Mouse (Mus musculus): ENCODE measurements around the gene Gm853. TPM values are rescaled to one million over a fixed set of nuclear protein-coding genes. Genes with fewer than 3 reads are reported as not detected.

The Gm853 gene
- total RNA-seq, 2 experiments from 2014 or later = not detected

DNA sequence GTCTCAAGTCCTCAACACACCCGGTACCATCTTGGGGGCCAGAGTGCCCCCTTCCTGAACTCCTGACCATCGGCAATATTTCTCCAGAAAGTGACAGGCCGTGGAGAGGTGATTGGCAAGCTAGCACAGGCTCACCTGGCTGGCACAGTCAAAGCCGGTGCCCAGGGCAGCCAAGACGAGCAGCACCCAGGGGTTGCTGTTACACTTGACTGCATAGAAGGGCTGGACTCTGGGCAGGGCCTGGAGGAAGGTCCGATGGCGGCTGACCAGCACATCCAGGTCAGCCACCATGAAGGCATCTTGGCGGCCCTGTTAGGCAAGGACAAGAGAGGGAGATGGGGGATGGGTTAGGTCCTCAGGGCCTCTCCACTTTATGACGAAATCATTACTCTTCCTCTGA is 2.0 kb downstream of the Gm853 start:
- ATAC-seq (replicated peaks; ENCODE audit: poor library complexity) = no peak

DNA sequence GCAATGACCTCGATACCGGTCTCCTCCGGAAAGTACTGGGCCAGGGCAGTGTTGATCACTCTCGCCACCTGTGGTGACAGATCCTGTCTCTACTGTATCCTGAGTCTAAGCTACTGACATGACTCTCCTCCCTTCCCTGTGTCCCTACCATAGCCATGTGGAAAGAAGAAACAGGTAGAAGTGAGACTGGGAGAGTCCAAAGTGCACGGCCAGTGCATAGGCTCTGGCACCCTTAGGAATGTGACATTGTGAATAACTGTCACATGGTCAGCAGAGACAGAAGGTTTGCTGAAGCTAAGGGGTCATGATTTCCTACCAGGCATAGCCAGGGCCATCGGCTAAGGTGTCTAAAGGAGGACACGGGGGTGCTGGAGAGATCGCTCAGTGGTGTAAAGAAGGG is 6.8 kb downstream of the Gm853 start:
- no peak for ATAC-seq (replicated peaks; ENCODE audit: poor library complexity)

DNA sequence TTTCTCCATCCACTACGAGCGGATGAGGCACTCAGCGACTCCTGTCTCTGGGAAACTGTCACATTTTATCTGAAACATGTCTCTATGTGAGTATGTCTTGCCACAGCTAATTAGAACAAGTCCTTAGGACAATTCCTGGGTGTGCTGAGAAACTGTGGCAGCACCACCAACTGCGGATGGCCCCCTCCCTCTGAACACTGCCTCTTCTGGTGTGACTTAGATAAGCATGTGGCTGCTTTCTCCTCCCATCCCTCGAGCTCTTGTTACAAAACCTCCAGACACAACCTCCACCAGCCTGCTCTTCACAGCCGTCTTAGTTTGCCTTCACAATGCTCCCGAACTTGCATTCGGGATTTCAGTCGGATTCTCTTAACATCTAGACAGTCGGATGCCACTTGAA is 8.3 kb downstream of the Gm853 start:
- ATAC-seq (replicated peaks; ENCODE audit: poor library complexity) = peak; percentile 78

DNA sequence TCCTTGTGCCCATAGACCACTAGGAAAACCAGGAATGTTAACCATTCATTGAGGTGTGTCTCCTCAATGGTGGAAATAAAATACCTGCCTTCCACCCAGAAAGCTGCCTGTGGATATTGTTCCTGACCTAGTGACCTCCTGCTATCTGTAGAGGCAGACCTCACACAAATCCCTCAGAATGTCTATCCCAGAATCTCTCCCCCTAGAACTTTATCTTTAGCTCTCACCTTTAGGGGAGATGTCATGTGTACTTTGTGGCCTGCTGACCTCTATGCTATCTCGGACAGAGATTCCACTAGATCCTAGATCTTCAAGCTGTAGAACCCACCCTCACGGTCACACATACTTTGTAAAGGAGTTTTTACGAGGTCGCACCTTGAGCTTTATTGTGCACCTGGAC is 9.0 kb downstream of the Gm853 start:
- no peak for ATAC-seq (replicated peaks; ENCODE audit: poor library complexity)

DNA sequence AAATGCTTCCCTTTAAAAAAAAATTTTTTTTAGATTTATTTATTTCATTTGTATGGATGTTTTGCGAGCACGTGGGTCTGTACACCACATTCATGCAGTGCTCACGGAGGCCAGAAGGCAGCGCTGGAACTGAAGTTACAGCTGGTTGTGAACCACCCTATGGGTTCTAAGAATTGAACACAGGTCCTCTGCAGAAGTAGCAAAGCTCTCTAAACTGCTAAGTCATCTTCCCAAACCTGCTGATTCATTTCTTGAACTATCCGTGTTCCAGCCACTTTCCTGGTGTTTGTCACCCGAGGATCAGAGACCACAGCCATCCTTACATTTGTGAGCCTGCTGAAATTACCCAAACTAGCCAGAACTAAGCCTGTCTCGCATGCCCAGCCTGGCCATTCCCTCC is 9.8 kb downstream of the Gm853 start:
- no peak for ATAC-seq (replicated peaks; ENCODE audit: poor library complexity)

DNA sequence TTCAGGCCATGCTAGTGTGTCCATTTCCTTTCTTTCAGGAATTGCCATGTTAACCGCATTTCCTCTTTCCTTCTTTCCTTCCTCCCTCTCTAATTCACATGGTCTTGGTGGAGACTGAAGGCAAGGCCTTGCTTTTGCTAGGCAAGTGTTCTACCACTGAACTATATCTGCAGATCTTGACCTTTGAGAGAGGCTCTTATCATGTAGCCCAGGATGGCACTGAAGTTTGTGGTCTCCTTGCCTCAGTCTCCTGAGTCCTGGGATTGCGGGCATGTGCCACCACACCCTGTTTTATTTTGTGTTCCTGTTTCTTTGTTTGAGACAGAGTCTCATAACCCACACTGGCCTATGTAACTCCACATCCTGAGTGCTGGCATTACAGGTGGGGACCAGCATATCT is 10.3 kb downstream of the Gm853 start:
- peak; percentile 58 for ATAC-seq (replicated peaks; ENCODE audit: poor library complexity)

DNA sequence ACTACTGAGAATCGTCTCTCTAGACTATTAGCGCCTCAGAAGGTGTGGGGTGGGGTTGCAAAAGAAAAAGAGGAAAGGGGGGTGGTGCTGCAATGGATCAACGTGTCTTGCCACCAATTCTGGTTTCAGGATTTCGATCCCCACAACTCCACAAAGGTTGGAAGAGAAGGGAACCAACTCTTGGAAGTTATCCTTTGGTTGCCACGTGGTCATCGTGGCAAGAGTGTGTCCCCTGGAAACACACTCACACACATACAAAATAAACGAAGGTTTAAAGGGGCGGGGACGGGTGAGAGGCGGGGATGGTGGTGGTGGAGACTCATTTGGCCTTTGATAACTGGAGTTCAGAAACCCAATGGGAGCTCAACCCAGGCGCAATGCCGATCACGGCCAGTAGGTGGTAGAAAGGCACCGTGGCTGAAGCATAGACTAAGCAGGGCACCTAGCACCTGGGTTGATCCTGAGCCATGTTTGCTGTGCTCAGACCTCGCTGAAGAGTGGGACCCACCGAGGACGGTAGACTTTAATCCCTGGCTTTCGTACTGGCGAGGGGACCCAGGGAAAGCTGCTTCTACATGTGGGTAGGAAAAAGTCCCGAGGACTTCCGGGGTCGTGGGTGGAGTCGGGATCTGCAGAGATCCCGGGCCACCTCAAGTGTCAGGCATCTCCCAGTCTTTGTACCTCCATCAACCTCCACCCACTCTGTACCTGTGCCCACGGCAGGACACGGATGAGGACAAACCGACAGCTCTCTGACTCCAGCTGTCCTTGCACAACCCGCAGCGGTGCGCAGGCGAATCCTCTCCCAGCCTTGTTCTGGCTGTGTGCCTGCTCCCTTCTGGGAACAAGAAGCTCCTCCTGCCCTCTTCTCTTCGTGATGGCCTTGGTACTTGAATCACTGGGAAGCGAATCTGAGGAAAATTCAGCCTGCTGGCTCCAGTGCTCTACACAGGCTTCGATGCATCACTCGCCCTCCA is 23.2 kb downstream of the Gm853 start:
- peak; percentile 98 for ATAC-seq (replicated peaks; ENCODE audit: poor library complexity)

DNA sequence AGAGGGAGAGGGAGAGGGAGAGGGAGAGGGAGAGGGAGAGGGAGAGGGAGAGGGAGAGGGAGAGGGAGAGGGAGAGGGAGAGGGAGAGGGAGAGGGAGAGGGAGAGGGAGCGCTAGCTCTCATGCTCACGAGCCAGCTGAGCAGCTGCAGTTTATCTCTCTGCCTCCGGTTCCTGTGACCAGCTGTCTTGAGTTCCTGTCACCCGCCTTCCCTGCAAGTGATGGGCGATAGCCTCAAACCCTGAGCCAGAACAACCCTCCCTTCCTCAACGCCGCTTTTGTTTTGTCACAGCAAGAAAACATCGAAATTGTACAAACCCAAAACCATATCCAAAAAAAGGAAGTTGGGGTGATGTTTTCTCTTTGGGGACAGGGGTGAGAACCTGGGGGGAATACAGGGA is 25.7 kb downstream of the Gm853 start:
- ATAC-seq (replicated peaks; ENCODE audit: poor library complexity) = no peak

DNA sequence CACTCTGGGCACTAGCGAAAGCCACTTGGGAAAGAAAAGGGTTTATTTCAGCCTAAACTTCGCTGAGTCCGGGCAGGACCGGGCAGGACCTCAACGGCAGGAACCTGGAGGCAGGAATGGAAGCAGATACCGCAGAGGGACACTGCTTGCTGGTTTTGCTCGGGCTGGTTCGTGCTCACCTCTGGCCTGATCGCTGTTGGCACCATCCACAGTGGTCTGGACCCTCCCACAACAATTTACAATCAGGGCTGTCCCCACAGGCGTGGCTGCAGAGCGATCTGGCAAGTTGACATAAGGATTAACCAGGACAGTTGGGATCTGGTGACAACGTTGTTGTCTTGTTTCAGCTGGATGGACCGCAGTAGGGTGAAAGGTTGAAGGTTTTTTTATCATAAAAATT is 26.3 kb downstream of the Gm853 start:
- no peak for ATAC-seq (replicated peaks; ENCODE audit: poor library complexity)

DNA sequence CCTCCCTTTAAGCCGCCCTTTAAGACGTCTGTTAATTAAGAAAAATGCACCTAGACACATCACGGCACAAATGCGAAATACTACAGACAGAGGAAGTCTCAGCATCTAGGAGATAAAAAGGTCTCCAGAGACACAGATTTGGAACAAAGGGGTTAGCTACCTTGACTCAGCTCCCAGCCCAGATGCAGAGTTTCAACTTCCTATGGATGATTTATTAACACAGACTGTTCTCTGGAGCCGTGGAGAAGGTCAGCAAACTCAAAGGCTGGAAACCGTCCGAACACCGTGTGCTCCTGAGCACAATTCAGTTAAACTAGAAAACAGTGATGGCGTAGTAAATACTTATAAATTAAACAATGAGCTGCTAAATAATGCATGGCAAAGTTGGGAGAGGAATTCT is 29.9 kb downstream of the Gm853 start:
- ATAC-seq (replicated peaks; ENCODE audit: poor library complexity) = no peak

DNA sequence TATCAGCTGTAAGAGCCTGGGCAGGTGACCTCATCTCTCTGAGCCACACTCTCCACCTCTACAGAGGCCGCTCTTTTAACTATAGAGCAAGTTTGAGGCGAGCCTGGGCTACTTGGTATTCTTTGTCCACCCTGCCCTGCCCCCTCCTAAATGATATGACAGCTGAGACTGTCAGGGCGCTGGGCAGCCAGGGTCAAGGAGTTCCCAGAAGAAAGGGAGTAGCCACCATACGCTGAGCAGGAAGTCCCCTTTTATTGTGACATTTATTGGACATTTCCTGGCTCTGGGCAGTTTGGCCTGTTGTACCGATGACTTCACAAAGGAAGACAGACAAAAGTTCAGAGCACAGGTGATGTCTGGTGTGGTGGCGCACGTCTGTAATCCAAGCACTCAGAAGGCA is 32.6 kb downstream of the Gm853 start:
- ATAC-seq (replicated peaks; ENCODE audit: poor library complexity) = no peak

DNA sequence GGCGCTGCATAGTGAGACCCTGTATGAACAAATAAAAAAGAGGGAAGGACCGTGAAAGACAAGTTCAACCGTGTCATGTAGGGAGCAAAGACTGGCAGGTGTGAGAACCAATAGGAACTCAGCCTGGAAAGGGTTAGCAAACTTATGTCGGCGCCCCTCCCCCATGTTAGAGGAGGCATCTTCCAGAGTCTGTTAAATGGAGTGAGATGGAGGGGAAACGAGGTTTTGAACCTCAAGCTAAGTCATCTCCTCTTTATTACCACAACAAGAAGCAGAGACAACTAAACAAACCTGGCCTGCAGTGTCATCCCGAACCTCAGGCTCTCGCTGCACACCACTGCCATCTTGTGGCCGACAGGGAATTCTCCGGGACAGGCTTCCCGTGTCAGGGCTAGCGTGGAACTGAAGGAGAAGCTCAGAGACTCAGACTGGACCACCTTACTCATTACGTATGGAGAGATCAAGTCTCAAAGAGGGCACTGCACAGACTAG is 33.3 kb downstream of the Gm853 start:
- peak; percentile 100 for ATAC-seq (replicated peaks; ENCODE audit: poor library complexity)

DNA sequence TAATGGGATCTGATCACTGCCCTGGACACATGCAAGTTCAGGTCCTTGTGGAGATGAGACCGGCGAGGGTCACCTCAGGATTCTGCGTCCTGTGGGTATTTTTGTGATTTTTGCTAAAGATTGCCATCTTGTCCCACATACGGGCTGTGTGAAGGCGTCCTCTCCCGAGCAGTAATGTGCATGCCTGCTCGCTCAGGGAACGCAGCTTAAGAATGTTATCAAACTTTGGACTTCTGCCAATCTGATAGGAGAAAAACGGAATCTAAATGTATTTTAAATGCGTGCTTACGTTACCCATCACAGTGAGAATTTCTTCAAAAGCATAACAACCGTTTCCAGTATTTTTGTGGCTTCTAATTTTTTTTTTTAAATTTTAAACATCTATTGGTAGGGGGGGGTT is 35.3 kb downstream of the Gm853 start:
- ATAC-seq (replicated peaks; ENCODE audit: poor library complexity) = no peak

DNA sequence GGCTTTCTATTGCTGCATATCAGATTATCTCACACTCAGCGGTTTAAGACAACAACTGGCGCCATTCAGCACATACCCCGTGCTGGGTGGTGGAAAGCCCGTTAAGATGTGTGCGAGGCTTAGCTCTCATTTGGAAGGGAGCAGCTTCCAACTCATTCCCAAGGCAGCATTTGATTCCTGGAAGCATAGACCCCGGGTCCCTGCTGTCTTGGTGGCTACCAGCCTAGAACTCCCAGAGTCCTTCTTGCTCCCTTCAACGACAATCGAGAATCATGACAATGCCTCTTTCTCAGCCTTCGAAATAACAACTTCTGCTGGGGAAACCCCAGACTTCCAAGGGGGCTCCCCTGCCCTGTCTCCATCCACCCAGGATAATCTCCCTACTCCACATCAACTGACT is 35.8 kb downstream of the Gm853 start:
- ATAC-seq (replicated peaks; ENCODE audit: poor library complexity) = no peak

DNA sequence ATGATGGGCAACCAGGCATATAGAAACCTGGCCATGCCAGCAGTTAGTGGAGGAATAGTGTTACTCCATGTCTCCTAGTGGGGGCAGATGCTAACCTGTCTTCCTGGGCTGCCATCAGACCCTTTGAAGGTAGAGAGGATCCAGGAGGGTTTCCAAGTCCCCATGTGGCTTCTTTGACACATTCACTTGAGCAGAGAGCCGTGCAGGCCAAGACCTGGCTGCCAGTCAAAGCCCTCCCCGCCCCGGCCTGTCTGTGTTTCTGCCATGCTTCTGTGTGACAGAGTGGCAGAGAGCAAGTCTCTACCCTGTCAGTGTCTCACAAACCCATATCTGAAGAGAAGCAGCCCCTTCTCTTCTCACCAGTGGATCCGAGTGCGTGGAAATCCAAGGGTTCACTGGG is 38.3 kb downstream of the Gm853 start:
- ATAC-seq (replicated peaks; ENCODE audit: poor library complexity) = no peak

DNA sequence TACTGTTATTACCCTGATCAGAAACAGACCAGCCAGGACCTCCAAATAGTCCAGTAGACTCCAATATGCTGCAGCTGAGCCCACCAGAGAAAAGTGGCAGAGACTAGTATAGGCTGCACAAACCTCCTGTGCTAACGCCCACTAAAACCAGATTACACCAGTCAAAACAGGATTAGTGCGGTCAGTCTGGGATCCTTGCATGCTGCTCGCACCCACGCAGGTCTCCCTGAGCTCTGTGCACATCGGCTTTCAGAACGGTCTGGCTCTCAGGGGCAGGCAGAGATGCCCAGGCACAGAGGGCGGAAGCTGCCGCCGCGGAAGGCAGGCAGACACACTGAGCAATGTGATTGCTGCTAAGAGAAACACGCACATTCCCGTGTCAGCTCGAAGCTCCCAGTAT is 39.2 kb downstream of the Gm853 start:
- no peak for ATAC-seq (replicated peaks; ENCODE audit: poor library complexity)

DNA sequence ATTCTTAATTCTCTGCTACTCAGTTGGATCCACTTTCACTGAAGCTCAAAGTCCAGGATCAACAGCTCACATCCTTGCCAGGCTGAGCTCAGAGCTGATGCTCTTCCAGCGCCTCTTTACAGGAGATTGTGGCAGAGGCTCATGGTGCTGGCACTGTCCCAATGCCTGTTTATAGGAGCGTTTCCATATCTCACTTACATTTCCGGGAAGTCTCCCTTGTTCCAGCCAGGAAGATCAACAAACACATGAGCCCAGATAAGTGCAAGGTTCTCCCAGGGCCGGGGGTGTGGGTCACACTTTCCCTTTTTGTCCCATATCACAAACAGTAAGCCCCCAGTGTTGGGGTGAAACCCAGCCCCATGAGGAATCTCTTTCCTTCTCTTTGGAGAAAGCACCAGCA is 40.3 kb downstream of the Gm853 start:
- ATAC-seq (replicated peaks; ENCODE audit: poor library complexity) = no peak

DNA sequence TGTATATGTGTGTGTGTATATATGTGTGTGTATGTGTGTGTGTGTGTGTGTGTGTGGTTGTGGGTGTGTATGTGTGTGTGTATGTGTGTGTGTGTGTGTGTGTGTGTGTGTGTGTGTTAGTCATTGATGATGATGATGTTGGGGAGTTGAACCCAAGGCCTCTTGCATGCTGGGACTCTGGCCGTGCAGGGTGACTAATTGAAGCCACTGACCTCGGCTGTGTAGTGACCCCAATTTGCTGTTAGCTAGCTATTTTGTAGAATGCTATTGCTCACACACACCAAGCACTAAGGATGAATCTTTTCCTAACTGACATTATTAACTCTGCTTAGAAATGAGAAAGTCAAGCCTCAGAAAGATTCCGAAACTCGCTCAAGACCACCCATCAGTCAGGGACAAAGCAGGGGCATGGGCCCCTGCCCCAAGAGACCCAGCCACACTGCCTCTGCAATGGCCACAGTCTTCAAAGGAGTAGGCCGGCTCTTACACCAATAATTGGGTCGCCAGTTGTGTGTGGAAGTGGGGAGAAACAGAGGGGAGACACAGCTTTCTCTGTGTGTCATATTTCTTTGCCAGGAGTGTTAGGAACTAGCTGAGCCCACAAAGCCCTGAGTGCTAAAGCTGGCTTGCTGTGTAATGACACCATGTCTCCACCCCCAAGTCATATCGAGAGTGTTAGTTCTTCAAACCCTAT is 41.1 kb downstream of the Gm853 start:
- no peak for ATAC-seq (replicated peaks; ENCODE audit: poor library complexity)

DNA sequence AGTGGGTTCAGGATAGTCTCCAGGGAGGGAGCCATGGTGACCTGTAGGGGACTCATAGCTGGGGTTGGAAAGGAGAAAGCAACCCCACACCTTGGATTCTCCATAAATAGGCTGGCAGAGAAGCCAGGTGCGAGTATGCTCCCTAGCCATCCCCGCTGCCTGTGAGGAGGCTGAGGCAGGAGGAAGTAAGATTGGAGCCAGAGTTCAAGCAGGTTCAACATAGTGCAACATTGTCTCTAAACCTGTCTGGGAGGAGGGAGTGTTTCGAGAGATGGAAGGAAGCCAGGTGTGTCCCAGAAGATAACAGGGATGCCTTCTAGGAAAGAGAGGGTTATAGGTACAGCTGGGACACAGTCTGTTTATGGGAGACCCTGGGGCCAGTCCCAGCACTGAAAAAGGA is 42.3 kb downstream of the Gm853 start:
- ATAC-seq (replicated peaks; ENCODE audit: poor library complexity) = no peak

DNA sequence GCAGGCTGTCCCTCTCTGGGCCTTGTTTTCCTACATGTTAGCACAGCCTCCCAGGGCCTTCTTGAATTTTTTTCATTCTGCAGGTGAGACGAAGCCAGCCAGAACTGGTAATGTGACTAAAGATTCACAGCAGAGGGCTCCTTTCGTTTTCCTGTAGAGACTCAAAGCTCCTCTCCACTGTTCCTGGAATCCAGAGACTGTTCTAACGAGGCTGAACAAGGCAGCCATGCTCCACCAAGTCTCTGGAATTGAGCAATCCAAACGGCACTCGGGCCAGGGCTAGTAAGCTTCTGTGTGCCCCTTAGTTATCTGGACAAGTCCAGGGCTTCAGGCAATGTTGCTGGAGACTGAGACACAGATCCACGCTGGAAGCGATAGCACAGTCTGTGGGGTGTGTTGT is 44.7 kb downstream of the Gm853 start:
- ATAC-seq (replicated peaks; ENCODE audit: poor library complexity) = no peak

DNA sequence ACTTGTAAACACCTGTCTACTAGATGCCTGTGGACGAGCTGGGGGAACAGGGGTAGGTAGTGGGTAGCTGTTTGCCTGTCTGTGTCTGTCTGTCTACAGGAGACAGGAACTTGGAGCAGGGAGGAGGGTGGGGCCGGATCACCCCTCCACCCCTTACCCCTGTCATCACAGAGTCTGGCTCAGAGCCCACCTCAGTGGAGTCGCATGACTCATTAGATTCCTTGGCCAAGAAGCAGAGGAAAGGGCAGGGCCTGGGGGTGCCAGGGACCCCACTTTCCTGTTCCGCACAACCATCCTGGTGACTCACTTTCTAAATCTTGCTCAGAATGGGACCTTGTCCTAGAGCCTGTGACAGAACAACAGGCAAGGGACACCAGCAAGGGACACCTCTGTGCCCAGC is 45.1 kb downstream of the Gm853 start:
- ATAC-seq (replicated peaks; ENCODE audit: poor library complexity) = peak; percentile 15; the same call in 1 of the 2 replicates

DNA sequence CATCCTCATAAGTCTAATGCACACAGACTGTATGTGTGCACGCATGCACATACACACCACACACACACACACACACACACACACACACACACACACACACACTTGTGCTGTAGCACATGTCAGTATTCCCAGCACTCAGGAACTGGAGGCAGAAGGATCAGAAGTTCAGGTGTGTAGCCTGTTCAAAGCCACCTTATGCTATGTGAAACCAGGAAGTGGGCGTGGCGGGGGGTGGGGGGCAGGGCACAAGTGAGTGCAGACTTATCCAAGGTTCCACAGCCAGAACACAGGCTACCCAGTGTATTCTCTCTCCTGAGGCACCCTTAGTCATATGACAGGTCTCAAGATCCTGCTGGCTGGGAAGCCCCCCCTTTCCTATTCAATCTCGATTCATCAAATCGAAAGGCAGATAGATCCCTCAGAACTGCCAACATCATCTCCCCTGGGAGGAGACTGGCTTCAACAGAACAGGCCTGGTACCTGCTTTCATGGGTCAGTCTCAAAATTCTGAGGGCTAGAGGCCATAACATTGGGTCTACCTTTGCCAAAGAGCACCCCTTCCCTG is 46.0 kb downstream of the Gm853 start:
- no peak for ATAC-seq (replicated peaks; ENCODE audit: poor library complexity)

Measured in megakaryocyte progenitor cell, adult 5-6 weeks (primary cell).